Mouse (Mus musculus): Measurements from ENCODE around the gene Ugt2b36. TPM values are rescaled to one million over a fixed set of nuclear protein-coding genes. Genes with fewer than 3 reads are reported as not detected.

Gene Ugt2b36
- polyA plus RNA-seq (2012; rRNA removed), result not detected in 2 replicates

DNA sequence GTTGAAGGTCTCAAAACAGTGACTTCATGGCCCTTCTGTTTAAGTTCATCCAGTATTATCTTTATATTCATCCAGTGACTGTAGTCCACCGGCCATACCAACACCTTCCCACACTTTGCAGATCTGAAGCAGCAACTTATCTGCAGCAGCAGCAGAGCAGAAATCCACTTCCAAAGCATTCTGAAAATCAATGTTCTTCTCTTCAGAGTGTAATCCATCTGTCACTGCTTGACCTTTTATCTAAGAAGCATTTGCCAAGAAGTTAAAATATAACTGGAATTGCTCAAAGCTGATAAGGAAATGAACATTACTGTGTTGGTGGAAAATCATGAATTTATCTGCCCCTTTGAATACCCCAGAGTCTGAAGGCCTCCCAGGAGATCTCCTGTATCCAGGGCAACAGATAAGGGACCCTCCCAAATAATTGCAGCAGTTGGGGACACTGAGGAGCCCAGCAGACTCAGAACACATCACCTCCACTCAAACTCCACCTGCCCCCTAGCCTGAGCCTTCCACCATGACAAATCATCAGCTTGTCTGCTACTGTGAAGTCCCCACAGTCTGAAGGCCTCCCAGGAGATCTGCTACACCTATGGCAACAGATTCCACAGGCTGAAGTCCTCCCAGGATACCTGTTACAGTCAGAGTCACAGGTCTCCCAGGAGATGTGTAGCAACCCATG is at the start of gene Ugt2b36:
Gene Ugt2b36 (minus strand): TSS at position 210 of the 682 bp plus-strand sequence.

DNA sequence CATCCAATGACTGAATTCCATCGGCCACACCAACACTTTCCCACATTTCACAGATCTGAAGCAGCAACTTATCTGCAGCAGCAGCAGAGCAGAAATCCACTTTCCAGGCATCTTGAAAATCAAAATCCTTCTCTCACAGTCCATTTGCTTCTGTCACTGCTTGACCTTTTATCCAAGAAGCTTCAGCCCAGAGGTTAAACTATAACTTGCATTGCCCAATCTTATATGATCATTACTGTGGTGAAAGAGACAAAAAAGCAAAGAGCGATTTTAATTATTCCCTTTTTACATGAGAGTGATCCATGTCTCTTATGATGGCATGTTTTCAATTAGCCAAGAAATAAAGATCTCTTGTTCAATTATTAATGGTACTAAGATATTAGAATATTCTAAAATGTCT is 47.8 kb upstream of the Ugt2b36 start, which contains the start of gene Ugt2b5:
Gene Ugt2b5 (minus strand): TSS at position 123 of the 400 bp plus-strand sequence.

Other genes with a start within 250 kb of the Ugt2b36 start
- not detected in 2 replicates for gene Ugt2b34, start 185.6 kb downstream of the Ugt2b36 start, polyA plus RNA-seq (2012; rRNA removed)
- gene Ugt2b1, start 166.0 kb downstream of the Ugt2b36 start, polyA plus RNA-seq (2012; rRNA removed), result not detected in 2 replicates
- gene Ugt2b35, start 91.7 kb downstream of the Ugt2b36 start, polyA plus RNA-seq (2012; rRNA removed), result not detected in 2 replicates
- gene Ugt2b5, start 47.8 kb upstream of the Ugt2b36 start, polyA plus RNA-seq (2012; rRNA removed), result not detected in 2 replicates
- gene Ugt2b37, start 162.2 kb upstream of the Ugt2b36 start, polyA plus RNA-seq (2012; rRNA removed), result 0.03 TPM in 1 of 2 replicates, not detected in the other
- not detected in 2 replicates for gene Ugt2a3, start 244.6 kb upstream of the Ugt2b36 start, polyA plus RNA-seq (2012; rRNA removed)